Mouse (Mus musculus) heart, adult 11 months (tissue): ENCODE measurements around the gene Ptgfrn.

Experiments
- DNase-seq: peaks from one replicate; pipeline ENCODE4 v3.0.0; 2022

Ptgfrn gene

GRCm38 (mm10) chr3:101110043-101110837 lies at the start of gene Ptgfrn:
Gene Ptgfrn (minus strand): TSS chr3:101110278.
- DNase-seq, result peak; percentile 98

- peak; percentile 72 for DNase-seq
Measured at GRCm38 (mm10) chr3:101159701-101160100, 49.6 kb upstream of the Ptgfrn start.

GRCm38 (mm10) chr3:101154067-101154466 lies 44.0 kb upstream of the Ptgfrn start:
- peak; percentile 52 for DNase-seq

DNA sequence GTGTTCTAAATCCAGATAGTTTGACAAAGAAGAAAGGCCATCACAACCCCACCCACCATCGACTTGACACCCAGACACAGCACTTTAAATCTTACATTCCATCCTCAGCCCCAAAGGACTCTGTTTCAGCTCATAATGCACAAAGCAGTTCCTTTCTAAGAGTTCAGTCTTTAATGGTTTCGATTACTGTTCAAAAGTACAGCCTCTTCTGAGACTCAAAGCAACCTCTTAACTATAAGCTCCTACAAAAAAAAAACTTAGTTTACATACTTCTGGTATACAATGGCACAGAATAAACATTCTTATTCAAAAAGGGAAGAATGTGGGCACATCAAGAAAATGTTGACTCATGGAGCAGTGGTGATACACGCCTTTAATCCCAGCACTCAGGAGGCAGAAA lies 43.3 kb upstream of the Ptgfrn start:
- DNase-seq, result no peak

DNA sequence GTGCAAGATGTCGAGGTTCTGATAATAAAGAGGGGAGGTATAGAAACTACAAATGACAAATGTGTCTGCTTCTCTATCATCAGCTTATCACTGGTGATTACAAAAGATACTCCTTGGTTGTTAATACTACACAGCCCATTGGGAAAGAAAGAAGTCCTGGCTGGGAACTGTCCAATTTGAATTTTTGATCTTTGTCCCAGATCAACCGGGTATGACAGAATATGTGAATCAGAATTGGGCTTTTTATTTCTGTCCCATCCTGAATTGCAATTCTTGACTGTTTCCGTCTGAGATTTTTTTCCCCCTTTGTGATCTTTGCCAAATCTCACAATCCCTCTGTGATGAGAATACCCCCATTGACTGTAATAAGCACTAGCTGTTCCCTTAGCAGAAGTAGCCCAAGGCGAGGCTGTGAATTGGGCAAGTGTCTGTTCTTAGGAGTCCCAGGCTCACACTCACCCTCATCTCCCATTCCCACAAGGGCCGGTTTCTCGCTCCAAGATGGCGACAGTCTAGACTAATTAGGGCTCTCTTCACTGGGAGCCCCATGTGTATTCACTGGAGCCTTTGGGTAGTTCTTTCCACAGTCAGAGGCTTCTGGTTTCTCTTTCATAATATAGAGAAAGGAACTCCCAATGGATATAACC lies 36.2 kb upstream of the Ptgfrn start:
- peak; percentile 91 for DNase-seq

- DNase-seq, result peak; percentile 83
Measured at GRCm38 (mm10) chr3:101145292-101146046, 35.4 kb upstream of the Ptgfrn start.

DNA sequence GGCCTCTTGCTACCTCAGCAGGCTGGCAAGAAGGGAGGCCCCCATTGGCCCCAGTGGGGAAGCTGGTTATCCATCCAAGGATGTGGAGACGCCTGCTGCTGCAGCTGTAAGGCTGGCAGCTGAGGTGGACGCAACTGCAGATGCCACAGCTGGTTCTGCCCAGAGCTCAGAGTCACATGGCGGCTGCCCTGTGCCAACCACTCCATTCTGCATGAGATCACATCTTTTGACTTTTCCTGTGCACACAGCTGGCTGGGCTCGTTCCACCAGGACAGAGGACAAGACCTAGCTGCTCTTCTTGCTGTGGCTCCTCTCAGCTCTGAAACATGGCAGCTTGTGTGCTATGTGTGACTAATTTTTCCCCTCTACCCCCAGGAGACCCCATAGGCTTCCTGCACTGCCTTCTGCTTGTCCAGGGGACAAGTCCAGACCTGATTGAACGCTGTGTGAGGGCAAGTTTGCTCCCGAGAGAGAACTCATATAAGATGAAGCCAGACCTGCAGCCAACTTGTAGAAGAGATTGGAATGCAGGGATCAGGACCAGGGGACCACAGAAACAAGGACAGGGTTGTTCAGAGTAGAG lies 34.4 kb upstream of the Ptgfrn start:
- DNase-seq, result peak; percentile 85

DNA sequence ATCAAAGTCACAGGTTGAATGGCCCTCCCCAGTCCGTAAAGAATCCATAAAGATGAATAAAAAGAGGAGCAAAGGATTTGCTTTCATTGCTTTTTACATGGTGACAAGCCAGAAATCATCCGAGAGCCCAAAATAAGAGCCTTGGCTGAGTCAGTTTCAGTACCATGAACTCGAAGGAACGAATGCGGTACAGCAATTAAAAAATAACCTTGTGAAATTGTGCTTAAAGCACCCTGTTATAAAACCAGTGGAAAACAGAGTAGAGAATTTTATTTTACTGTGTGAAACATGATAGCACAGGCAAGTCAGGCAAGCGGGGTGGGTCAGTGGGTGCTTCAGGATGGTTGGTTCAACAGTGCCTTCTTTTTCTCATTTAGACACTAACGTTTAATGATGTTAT lies 33.4 kb upstream of the Ptgfrn start:
- DNase-seq, result peak; percentile 46

DNA sequence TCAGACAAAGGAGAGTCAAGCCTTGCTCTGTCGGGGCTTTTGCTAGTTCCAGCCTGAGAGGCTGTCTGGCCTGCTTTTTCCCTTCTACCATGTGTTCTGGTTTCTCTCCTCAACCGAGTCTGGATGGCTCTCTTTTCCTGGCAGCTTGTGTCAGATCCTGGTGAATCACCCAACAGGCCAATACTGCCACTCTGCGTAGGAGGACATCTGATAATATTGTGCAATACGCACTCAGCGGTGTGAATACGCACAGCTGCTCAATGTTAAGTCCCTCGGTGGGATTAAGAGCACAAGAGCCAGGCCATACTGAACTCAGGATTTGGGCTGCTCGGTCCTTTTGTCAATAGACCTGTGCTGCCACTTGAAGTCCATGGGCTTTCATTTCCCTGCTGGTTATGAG lies 31.8 kb upstream of the Ptgfrn start:
- peak; percentile 97 for DNase-seq

DNA sequence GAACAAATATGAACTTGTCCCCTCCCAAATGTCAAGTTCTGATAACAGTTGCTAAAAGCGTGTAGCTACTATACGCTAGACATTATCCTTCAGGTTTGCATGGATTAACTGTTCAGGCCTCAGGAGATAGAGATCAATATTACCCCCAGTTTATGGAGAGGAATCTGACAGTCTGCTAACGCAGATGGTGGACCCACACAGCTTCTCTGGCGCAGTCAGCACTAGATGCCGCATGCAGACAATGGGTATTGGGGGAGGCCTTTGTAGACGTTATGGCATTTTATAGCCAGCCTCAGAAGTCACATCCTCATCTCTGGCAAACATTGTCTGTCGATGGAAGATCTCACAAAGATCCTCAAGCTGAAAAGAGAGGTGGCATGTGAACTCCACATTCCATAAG lies 29.9 kb upstream of the Ptgfrn start:
- peak; percentile 10 for DNase-seq

DNA sequence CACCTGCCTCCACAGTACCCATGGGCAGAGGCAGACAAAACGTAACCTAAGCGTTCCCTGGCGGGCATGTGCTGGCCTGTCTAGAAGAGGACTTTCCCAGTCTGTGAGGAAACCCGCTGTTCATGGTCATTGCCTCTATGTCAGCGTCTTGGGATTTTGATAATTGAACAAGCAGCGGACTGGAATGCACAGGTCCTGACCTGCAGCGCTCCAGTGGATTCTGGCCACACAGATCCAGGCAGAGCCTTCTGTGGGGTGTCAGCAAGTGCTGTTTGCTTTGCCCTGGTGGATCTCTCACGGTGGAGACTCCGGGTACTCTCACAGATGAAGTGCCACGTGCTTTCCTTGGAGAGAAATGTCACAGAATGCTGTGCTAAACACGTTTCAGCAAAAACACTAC lies 26.4 kb upstream of the Ptgfrn start:
- DNase-seq, result peak; percentile 88

- DNase-seq, result peak; percentile 63
Measured at GRCm38 (mm10) chr3:101134861-101135260, 24.8 kb upstream of the Ptgfrn start.

DNA sequence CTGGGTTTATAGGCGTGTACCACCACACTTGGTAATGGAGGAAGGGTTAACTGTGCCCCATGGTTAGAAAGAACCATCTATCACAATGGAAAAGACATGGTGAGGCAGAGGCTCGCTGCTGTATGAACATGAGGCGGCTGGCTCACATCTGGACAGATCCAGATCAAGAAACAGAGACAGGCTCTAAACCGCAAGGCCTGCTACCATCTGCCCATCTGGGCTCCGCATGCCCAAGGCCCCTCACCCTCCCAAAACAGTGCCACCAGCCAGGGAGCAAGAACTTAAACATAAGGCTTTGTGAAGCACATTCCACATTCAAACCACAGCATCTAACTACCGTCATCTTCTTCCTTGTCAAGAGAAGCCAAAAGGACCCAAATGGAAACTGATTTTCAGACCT lies 22.9 kb upstream of the Ptgfrn start:
- DNase-seq, result peak; percentile 84

GRCm38 (mm10) chr3:101131772-101132171 lies 21.7 kb upstream of the Ptgfrn start:
- peak; percentile 86 for DNase-seq

GRCm38 (mm10) chr3:101130526-101130925 lies 20.4 kb upstream of the Ptgfrn start:
- peak; percentile 99 for DNase-seq

DNA sequence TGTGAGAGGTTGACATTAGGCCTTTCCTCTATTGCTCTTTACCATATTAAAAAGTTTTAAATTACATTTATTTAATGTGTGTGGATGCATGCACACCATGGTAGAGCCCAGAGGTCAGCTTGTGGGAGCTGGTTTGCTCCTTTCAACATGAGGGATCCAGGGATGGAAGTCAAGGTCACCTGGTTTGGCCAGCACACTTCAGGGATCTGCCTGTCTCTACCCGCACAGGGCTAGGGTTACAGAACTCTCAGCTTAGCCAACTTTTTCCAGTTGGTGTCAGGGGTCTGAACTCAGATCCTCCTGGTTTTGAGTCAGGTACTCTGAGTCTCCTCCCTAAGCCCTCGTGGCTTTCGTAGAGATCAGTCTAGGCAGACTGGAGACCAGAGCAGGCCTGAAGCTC lies 19.5 kb upstream of the Ptgfrn start:
- DNase-seq, result peak; percentile 83

- peak; percentile 85 for DNase-seq
Measured at GRCm38 (mm10) chr3:101129090-101129489, 19.0 kb upstream of the Ptgfrn start.

- no peak for DNase-seq
Measured at GRCm38 (mm10) chr3:101127766-101128165, 17.7 kb upstream of the Ptgfrn start.

DNA sequence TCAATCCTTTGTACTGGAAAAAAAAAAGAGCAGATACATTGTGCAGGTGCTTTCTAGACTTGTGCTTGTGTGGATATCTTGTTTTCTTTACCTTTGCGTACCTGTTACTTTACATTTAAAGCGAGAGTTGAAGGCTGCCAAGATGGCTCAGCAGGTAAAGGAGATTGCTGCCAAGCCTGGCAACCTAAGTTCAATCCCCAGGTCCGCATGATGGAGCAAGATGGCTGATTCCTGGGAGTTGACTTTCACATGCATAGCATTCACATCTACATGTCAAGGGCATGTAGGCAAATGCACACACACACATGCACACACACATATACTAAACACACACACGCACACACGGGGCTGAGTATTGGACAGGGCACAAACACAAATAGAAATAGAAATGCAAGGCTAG lies 14.6 kb upstream of the Ptgfrn start:
- DNase-seq, result peak; percentile 55

DNA sequence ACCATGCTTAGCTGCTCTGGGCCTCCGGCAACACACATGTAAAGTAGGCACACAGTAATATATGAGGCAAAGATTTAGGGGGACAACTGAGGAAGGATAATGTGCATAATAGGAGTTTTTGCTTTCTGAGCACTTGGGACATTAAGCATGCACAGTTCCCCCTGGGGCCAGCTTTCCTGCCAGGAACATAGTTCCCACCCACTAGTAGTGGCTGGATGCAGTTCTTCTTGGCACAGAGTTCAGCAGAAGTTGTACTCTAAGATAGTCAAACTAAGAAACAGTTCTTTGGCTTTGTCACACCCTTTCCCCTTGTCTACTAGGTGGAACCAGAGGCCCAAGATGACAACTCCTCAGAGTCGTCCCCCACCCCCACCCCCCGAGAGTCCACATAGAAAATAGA lies 12.4 kb upstream of the Ptgfrn start:
- DNase-seq, result peak; percentile 98

- DNase-seq, result no peak
Measured at GRCm38 (mm10) chr3:101117774-101118173, 7.7 kb upstream of the Ptgfrn start.

DNA sequence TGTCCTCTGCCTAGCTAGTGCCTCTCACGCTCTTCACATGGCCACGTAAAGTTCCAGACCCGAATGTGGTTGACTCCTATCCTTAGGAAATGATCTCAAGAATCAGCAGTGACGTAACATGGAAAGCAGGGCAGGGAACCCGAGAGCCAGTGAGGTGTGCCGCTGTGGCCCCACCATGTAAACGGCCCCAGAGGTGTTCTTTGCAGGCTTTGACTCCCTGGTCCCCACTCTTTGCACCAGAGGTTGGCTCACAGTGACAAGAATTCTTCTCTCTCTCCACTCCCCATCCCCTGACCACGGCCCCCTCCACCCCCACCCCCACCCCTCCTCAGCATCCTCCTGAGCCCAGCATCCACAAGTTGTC lies 7.3 kb upstream of the Ptgfrn start:
- peak; percentile 76 for DNase-seq
